Mouse (Mus musculus): ENCODE measurements around the gene Iba57. TPM values are rescaled to one million over a fixed set of nuclear protein-coding genes. Genes with fewer than 3 reads are reported as not detected.

Iba57 gene
- polyA plus RNA-seq, 1 experiment from 2014 or later, result 7.1 TPM

Other genes with a start within 250 kb of the Iba57 start
- not detected in 2 replicates for gene Btnl10, start 245.8 kb downstream of the Iba57 start, polyA plus RNA-seq (2015; fragmentation: Nextera tagmentation; extraction: Ambion mirVana)
- 508 and 517 TPM in 2 replicates for gene Rnf187, start 224.8 kb downstream of the Iba57 start, polyA plus RNA-seq (2015; fragmentation: Nextera tagmentation; extraction: Ambion mirVana)
- gene Hist3h2ba, start 214.8 kb downstream of the Iba57 start, polyA plus RNA-seq (2015; fragmentation: Nextera tagmentation; extraction: Ambion mirVana), result 355 and 373 TPM in 2 replicates
- 155 and 160 TPM in 2 replicates for gene Hist3h2a, start 209.1 kb downstream of the Iba57 start, polyA plus RNA-seq (2015; fragmentation: Nextera tagmentation; extraction: Ambion mirVana)
- 1.9 and 2.7 TPM in 2 replicates for gene Trim17, start 209.1 kb downstream of the Iba57 start, polyA plus RNA-seq (2015; fragmentation: Nextera tagmentation; extraction: Ambion mirVana)
- 22.6 and 24.8 TPM in 2 replicates for gene Trim11, start 185.6 kb downstream of the Iba57 start, polyA plus RNA-seq (2015; fragmentation: Nextera tagmentation; extraction: Ambion mirVana)
- 0.06 and 0.19 TPM in 2 replicates for gene Obscn, start 27.3 kb downstream of the Iba57 start, polyA plus RNA-seq (2015; fragmentation: Nextera tagmentation; extraction: Ambion mirVana)
- 0.11 and 0.20 TPM in 2 replicates for gene Gjc2, start 19.5 kb upstream of the Iba57 start, polyA plus RNA-seq (2015; fragmentation: Nextera tagmentation; extraction: Ambion mirVana)
- 176 and 183 TPM in 2 replicates for gene Guk1, start 28.5 kb upstream of the Iba57 start, polyA plus RNA-seq (2015; fragmentation: Nextera tagmentation; extraction: Ambion mirVana)
- 95.4 and 96.1 TPM in 2 replicates for gene Mrpl55, start 38.7 kb upstream of the Iba57 start, polyA plus RNA-seq (2015; fragmentation: Nextera tagmentation; extraction: Ambion mirVana)
- 27.8 and 31.5 TPM in 2 replicates for gene 2310033P09Rik, start 44.6 kb upstream of the Iba57 start, polyA plus RNA-seq (2015; fragmentation: Nextera tagmentation; extraction: Ambion mirVana)
- 614 and 626 TPM in 2 replicates for gene Arf1, start 64.5 kb upstream of the Iba57 start, polyA plus RNA-seq (2015; fragmentation: Nextera tagmentation; extraction: Ambion mirVana)
- gene Wnt3a, start 127.0 kb upstream of the Iba57 start, polyA plus RNA-seq (2015; fragmentation: Nextera tagmentation; extraction: Ambion mirVana), result 1.2 and 2.2 TPM in 2 replicates
- 1.9 and 2.9 TPM in 2 replicates for gene Wnt9a, start 143.2 kb upstream of the Iba57 start, polyA plus RNA-seq (2015; fragmentation: Nextera tagmentation; extraction: Ambion mirVana)
- gene Prss38, start 211.9 kb upstream of the Iba57 start, polyA plus RNA-seq (2015; fragmentation: Nextera tagmentation; extraction: Ambion mirVana), result not detected in 2 replicates

Measured in forebrain, embryonic 15.5 days (tissue).